Mouse (Mus musculus) MEL (cell line): ENCODE results near the gene Nbas. TPM values are rescaled to one million over a fixed set of nuclear protein-coding genes. Genes with fewer than 3 reads are reported as not detected.

Experiments
- DNase-seq: peaks from one replicate; pipeline ENCODE4 v3.0.0; 2011; ENCODE audit warnings: low read depth, low spot score
- H3K27ac ChIP-seq: 2 replicates; pipeline ENCODE4 v1.5.1; 2012; ENCODE audit warnings: low read depth, mild to moderate bottlenecking, control low read depth, low read length, moderate library complexity; ENCODE audit not compliant: control insufficient read depth
- H3K27me3 ChIP-seq, 2 experiments: fragments of 150-350 bp in 1 of 2; sonication (generic) in 1 of 2; 2 replicates each; pipeline ENCODE4 v1.6.1; 2012; ENCODE audit warnings: low read length in 2 of 2, mild to moderate bottlenecking in 2 of 2, improper control_type of control experiment in 1 of 2, moderate library complexity in 1 of 2; ENCODE audit not compliant: insufficient read depth in 2 of 2, control insufficient read depth in 1 of 2
- H3K36me3 ChIP-seq, 2 experiments: 2 replicates each; pipeline ENCODE4 v1.6.1; 2012 to 2014; ENCODE audit warnings: low read length in 2 of 2, improper control_type of control experiment in 1 of 2, inconsistent platforms in 1 of 2, mild to moderate bottlenecking in 1 of 2; ENCODE audit not compliant: insufficient read depth in 2 of 2, control insufficient read depth in 1 of 2
- H3K4me1 ChIP-seq, 2 experiments: fragments of 150-350 bp in 1 of 2; sonication (generic) in 1 of 2; 2 replicates each; pipeline ENCODE4 v1.6.1; 2012; ENCODE audit warnings: low read length in 2 of 2, improper control_type of control experiment in 1 of 2, mild to moderate bottlenecking in 1 of 2; ENCODE audit not compliant: insufficient read depth in 2 of 2, control insufficient read depth in 1 of 2
- H3K4me3 ChIP-seq, 2 experiments: fragments of 150-350 bp in 1 of 2; sonication (generic) in 1 of 2; 2 replicates each; pipeline ENCODE4 v1.5.1; 2012; ENCODE audit warnings: low read depth in 2 of 2, low read length in 2 of 2, mild to moderate bottlenecking in 2 of 2, moderate library complexity in 2 of 2, control low read depth in 1 of 2, improper control_type of control experiment in 1 of 2; ENCODE audit not compliant: control insufficient read depth in 1 of 2, insufficient read depth in 1 of 2
- H3K79me2 ChIP-seq: 2 replicates; pipeline ENCODE4 v1.6.1; 2012; ENCODE audit warnings: mild to moderate bottlenecking, low read length, moderate library complexity; ENCODE audit not compliant: control insufficient read depth, poor library complexity, insufficient read depth
- H3K9ac ChIP-seq: 2 replicates; pipeline ENCODE4 v1.6.1; 2012; ENCODE audit warnings: low read depth, mild to moderate bottlenecking, control low read depth, low read length, moderate library complexity; ENCODE audit not compliant: control insufficient read depth, poor library complexity, severe bottlenecking
- H3K9me3 ChIP-seq: fragments of 150-350 bp; sonication (generic); replicated peaks from 2 replicates; pipeline ENCODE4 v1.6.1; 2012; ENCODE audit warnings: mild to moderate bottlenecking, low read length, improper control_type of control experiment, moderate library complexity; ENCODE audit not compliant: insufficient read depth
- CHD1 ChIP-seq: IDR thresholded peaks from 2 replicates; pipeline ENCODE4 v1.6.1; 2012; ENCODE audit warnings: low read depth, mild to moderate bottlenecking, inconsistent platforms, low read length, improper control_type of control experiment
- CHD2 ChIP-seq: IDR thresholded peaks from 2 replicates; pipeline ENCODE4 v1.6.1; 2011; ENCODE audit warnings: low read length, improper control_type of control experiment
- CTCF ChIP-seq, 3 experiments: IDR thresholded peaks in 2 of 3; conservative IDR thresholded peaks in 1 of 3; 2 replicates each; pipeline ENCODE4 v1.5.1; 2011 to 2012; ENCODE audit warnings: low read length in 3 of 3, low read depth in 2 of 3, mild to moderate bottlenecking in 2 of 3, improper control_type of control experiment in 1 of 3, inconsistent platforms in 1 of 3, mixed read lengths in 1 of 3, moderate library complexity in 1 of 3; ENCODE audit not compliant: control insufficient read depth in 1 of 3, insufficient read depth in 1 of 3, poor library complexity in 1 of 3, severe bottlenecking in 1 of 3
- E2F4 ChIP-seq: IDR thresholded peaks from 2 replicates; pipeline ENCODE4 v1.6.1; 2011; ENCODE audit warnings: low read depth, low read length, improper control_type of control experiment, borderline replicate concordance
- EP300 ChIP-seq, 2 experiments: IDR thresholded peaks; 2 replicates each; pipeline ENCODE4 v1.6.1; 2011; ENCODE audit warnings: improper control_type of control experiment in 2 of 2, low read length in 2 of 2, low read depth in 1 of 2, mild to moderate bottlenecking in 1 of 2
- ETS1 ChIP-seq: IDR thresholded peaks from 2 replicates; pipeline ENCODE4 v1.6.1; 2012; ENCODE audit warnings: low read depth, mild to moderate bottlenecking, inconsistent platforms, low read length, improper control_type of control experiment, moderate library complexity
- GABPA ChIP-seq: IDR thresholded peaks from 2 replicates; pipeline ENCODE4 v1.6.1; 2012; ENCODE audit warnings: low read depth, mild to moderate bottlenecking, inconsistent platforms, low read length, improper control_type of control experiment, moderate library complexity
- GATA1 ChIP-seq: IDR thresholded peaks from 2 replicates; pipeline ENCODE4 v1.6.1; 2011; ENCODE audit warnings: low read depth, low read length, improper control_type of control experiment
- HCFC1 ChIP-seq: IDR thresholded peaks from 2 replicates; pipeline ENCODE4 v1.6.1; 2012; ENCODE audit warnings: low read depth, mild to moderate bottlenecking, inconsistent platforms, low read length, improper control_type of control experiment, moderate library complexity
- KAT2A ChIP-seq: conservative IDR thresholded peaks from 2 replicates; pipeline ENCODE4 v1.6.1; 2012; ENCODE audit warnings: low read depth, low read length, improper control_type of control experiment, inconsistent platforms
- MAFK ChIP-seq: IDR thresholded peaks from 2 replicates; pipeline ENCODE4 v1.6.1; 2011; ENCODE audit warnings: low read depth, mild to moderate bottlenecking, low read length, improper control_type of control experiment, borderline replicate concordance
- MAZ ChIP-seq: IDR thresholded peaks from 2 replicates; pipeline ENCODE4 v1.6.1; 2012; ENCODE audit warnings: low read depth, mild to moderate bottlenecking, inconsistent platforms, low read length, improper control_type of control experiment
- MEF2A ChIP-seq: IDR thresholded peaks from 2 replicates; pipeline ENCODE4 v1.6.1; 2014; ENCODE audit warnings: low read depth, mild to moderate bottlenecking, inconsistent platforms, low read length, improper control_type of control experiment; ENCODE audit not compliant: poor library complexity, insufficient replicate concordance, severe bottlenecking; ENCODE audit errors: extremely low read depth
- MXI1 ChIP-seq: IDR thresholded peaks from 2 replicates; pipeline ENCODE4 v1.6.1; 2011; ENCODE audit warnings: mild to moderate bottlenecking, low read depth, low read length, improper control_type of control experiment
- MYC ChIP-seq: IDR thresholded peaks from 2 replicates; pipeline ENCODE4 v1.6.1; 2011; ENCODE audit warnings: low read depth, mild to moderate bottlenecking, low read length, improper control_type of control experiment, moderate library complexity
- NELFE ChIP-seq: IDR thresholded peaks from 2 replicates; pipeline ENCODE4 v1.6.1; 2011; ENCODE audit warnings: low read depth, low read length, improper control_type of control experiment
- NRF1 ChIP-seq: IDR thresholded peaks from 2 replicates; pipeline ENCODE4 v1.6.1; 2014; ENCODE audit warnings: low read depth, mild to moderate bottlenecking, inconsistent platforms, low read length, improper control_type of control experiment, moderate library complexity; ENCODE audit not compliant: poor library complexity, insufficient read depth, severe bottlenecking
- POLR2A ChIP-seq, 2 experiments: IDR thresholded peaks; 2 replicates each; pipeline ENCODE4 v1.6.1; 2011 to 2012; ENCODE audit warnings: low read length in 2 of 2, mild to moderate bottlenecking in 2 of 2, control low read depth in 1 of 2, improper control_type of control experiment in 1 of 2, low read depth in 1 of 2, moderate library complexity in 1 of 2; ENCODE audit not compliant: control insufficient read depth in 1 of 2, insufficient read depth in 1 of 2, poor library complexity in 1 of 2
- POLR2AphosphoS2 ChIP-seq: IDR thresholded peaks from 2 replicates; pipeline ENCODE4 v1.6.1; 2011; ENCODE audit warnings: low read length, improper control_type of control experiment
- RAD21 ChIP-seq: IDR thresholded peaks from 2 replicates; pipeline ENCODE4 v1.6.1; 2011; ENCODE audit warnings: mild to moderate bottlenecking, low read depth, low read length, improper control_type of control experiment
- RCOR1 ChIP-seq: IDR thresholded peaks from 2 replicates; pipeline ENCODE4 v1.6.1; 2012; ENCODE audit warnings: low read depth, mild to moderate bottlenecking, inconsistent platforms, low read length, improper control_type of control experiment
- SIN3A ChIP-seq: IDR thresholded peaks from 2 replicates; pipeline ENCODE4 v1.6.1; 2012; ENCODE audit warnings: low read length, improper control_type of control experiment, inconsistent platforms
- SMC3 ChIP-seq: IDR thresholded peaks from 2 replicates; pipeline ENCODE4 v1.6.1; 2011; ENCODE audit warnings: low read depth, low read length, improper control_type of control experiment
- TAL1 ChIP-seq: IDR thresholded peaks from 2 replicates; pipeline ENCODE4 v1.6.1; 2012; ENCODE audit warnings: mild to moderate bottlenecking, inconsistent platforms, low read length, moderate library complexity, mixed read lengths
- TCF12 ChIP-seq: IDR thresholded peaks from 2 replicates; pipeline ENCODE4 v1.6.1; 2014; ENCODE audit warnings: low read depth, mild to moderate bottlenecking, inconsistent platforms, low read length, improper control_type of control experiment, moderate library complexity
- USF1 ChIP-seq: IDR thresholded peaks from 2 replicates; pipeline ENCODE4 v1.6.1; 2014; ENCODE audit warnings: low read depth, mild to moderate bottlenecking, inconsistent platforms, low read length, improper control_type of control experiment, moderate library complexity
- USF2 ChIP-seq, 2 experiments: IDR thresholded peaks; 2 replicates each; pipeline ENCODE4 v1.6.1; 2011 to 2012; ENCODE audit warnings: improper control_type of control experiment in 2 of 2, low read length in 2 of 2, borderline replicate concordance in 1 of 2, inconsistent platforms in 1 of 2, low read depth in 1 of 2, mild to moderate bottlenecking in 1 of 2; ENCODE audit not compliant: insufficient read depth in 1 of 2
- ZC3H11A ChIP-seq: IDR thresholded peaks from 2 replicates; pipeline ENCODE4 v1.6.1; 2012; ENCODE audit warnings: low read depth, mild to moderate bottlenecking, inconsistent platforms, low read length, improper control_type of control experiment
- ZKSCAN1 ChIP-seq: IDR thresholded peaks from 2 replicates; pipeline ENCODE4 v1.6.1; 2012; ENCODE audit warnings: low read depth, mild to moderate bottlenecking, inconsistent platforms, low read length, improper control_type of control experiment, moderate library complexity
- ZNF384 ChIP-seq: IDR thresholded peaks from 2 replicates; pipeline ENCODE4 v1.6.1; 2012; ENCODE audit warnings: low read depth, mild to moderate bottlenecking, inconsistent platforms, low read length, improper control_type of control experiment
- polyA plus RNA-seq, 2 experiments: library from polyadenylated mRNA; stranded (reverse) in 1 of 2; unstranded in 1 of 2; fragments of >175 nt in 1 of 2; fragments of >200 nt in 1 of 2; gene quantifications; 2 replicates each; pipeline versions ENCODE4 v1.2.1 to v1.2.4; 2012; ENCODE audit warnings: low replicate concordance in 2 of 2, low read depth in 1 of 2; ENCODE audit not compliant: insufficient read length in 2 of 2, insufficient read depth in 1 of 2, missing spikeins in 1 of 2
- total RNA-seq: library from RNA; depleted of rRNA; stranded (reverse); fragments of 300-350 nt; gene quantifications from 2 replicates; pipeline ENCODE4 v1.2.3, GENCODE M21; 2012

The Nbas gene
- total and polyA plus RNA-seq, 3 experiments: 24.2 to 25.7 TPM; not detected in 1

GRCm38 (mm10) chr12:13356769-13357168 is 87.8 kb downstream of the Nbas start:
- Histone ChIP-seq H3K9ac (no peak overlapping the region), H3K4me1 (peaks cover 4 to 8% of the 10 kb centered on the region in 2 experiments)
- no peak for TF ChIP-seq MXI1
- no peak for TF ChIP-seq KAT2A
- TF ChIP-seq CTCF (IDR thresholded peaks at IDR 0.05 in 2 of 3, conservative IDR thresholded peaks at IDR 0.05 in 1 of 3; ENCODE audit: control insufficient read depth in 1 of 3, insufficient read depth in 1 of 3, low read depth in 2 of 3, low read length in 3 of 3, poor library complexity in 1 of 3, severe bottlenecking in 1 of 3): no peak
- no peak for TF ChIP-seq ZC3H11A
- TF ChIP-seq ETS1: no peak
- no peak for TF ChIP-seq MAZ
- TF ChIP-seq HCFC1: no peak
- no peak for TF ChIP-seq MEF2A
- no peak for TF ChIP-seq TAL1
- no peak for TF ChIP-seq EP300 (IDR thresholded peaks at IDR 0.05; ENCODE audit: low read depth in 1 of 2, low read length in 2 of 2)
- TF ChIP-seq GATA1: no peak
- no peak for TF ChIP-seq NRF1
- TF ChIP-seq NELFE: no peak
- no peak for TF ChIP-seq CHD2
- no peak for TF ChIP-seq USF1
- no peak for TF ChIP-seq ZNF384
- TF ChIP-seq CHD1: no peak
- TF ChIP-seq POLR2AphosphoS2: no peak
- TF ChIP-seq E2F4: no peak
- TF ChIP-seq, all 39 proteins: peak for 0
- Histone ChIP-seq H3K27me3 (no peaks in the 10 kb centered on the region), H3K9me3 (no peaks in the 10 kb centered on the region), H3K27ac (no peak overlapping the region), H3K4me3 (no peak overlapping the region), H3K36me3 (peaks cover 2 to 14% of the 10 kb centered on the region in 2 experiments), H3K79me2 (no peaks in the 10 kb centered on the region)
- DNase-seq: no peak

- peak; percentile 91 for TF ChIP-seq GATA1
- 0 out of 2 replicates have a peak, but pooled peaks have one; percentile 17 for TF ChIP-seq ZNF384
- no peak for TF ChIP-seq MEF2A
- no peak for TF ChIP-seq SMC3
- TF ChIP-seq POLR2A (IDR thresholded peaks at IDR 0.05; ENCODE audit: control insufficient read depth in 1 of 2, insufficient read depth in 1 of 2, low read depth in 1 of 2, low read length in 2 of 2, poor library complexity in 1 of 2): no peak
- TF ChIP-seq TCF12: peak; percentile 55
- no peak for TF ChIP-seq GABPA
- TF ChIP-seq RCOR1: peak; percentile 84
- peak; percentile 50; the same call in 1 of the 2 replicates for TF ChIP-seq SIN3A
- peak; percentile 79 for TF ChIP-seq ETS1
- no peak for TF ChIP-seq MYC
- no peak for TF ChIP-seq MAFK
- no peak for TF ChIP-seq USF2 (IDR thresholded peaks at IDR 0.05; ENCODE audit: borderline replicate concordance in 1 of 2, insufficient read depth in 1 of 2, low read depth in 1 of 2, low read length in 2 of 2)
- TF ChIP-seq EP300 (IDR thresholded peaks at IDR 0.05; ENCODE audit: low read depth in 1 of 2, low read length in 2 of 2): peak; percentile 70 to 74; a peak in 3 of 4 replicates
- TF ChIP-seq TAL1: peak; percentile 29; the same call in 1 of the 2 replicates
- no peak for TF ChIP-seq ZKSCAN1
- no peak for TF ChIP-seq RAD21
- H3K9me3 ChIP-seq: no peaks in the 10 kb centered on the region
- peak; percentile 75 for DNase-seq
- no peak overlapping the region for H3K4me3 ChIP-seq
- peaks cover 4 to 8% of the 10 kb centered on the region in 2 experiments for H3K4me1 ChIP-seq
- H3K27me3 ChIP-seq: no peaks in the 10 kb centered on the region
- no peaks in the 10 kb centered on the region for H3K79me2 ChIP-seq
- H3K9ac ChIP-seq: no peak overlapping the region
- H3K36me3 ChIP-seq: peaks cover 4 to 14% of the 10 kb centered on the region in 2 experiments
- H3K27ac ChIP-seq: no peak overlapping the region
Measured at GRCm38 (mm10) chr12:13357229-13357628, 88.3 kb downstream of the Nbas start.
